Mouse (Mus musculus) midbrain, embryonic 12.5 days (tissue): ENCODE results near the gene Scnn1a. TPM values are rescaled to one million over a fixed set of nuclear protein-coding genes. Genes with fewer than 3 reads are reported as not detected.
"Not testable (repeated sequence)": the region's sequence is repeated elsewhere in the genome, so short reads cannot be mapped to it uniquely, and the experiment has no call there.

Experiments used
- ATAC-seq: fragments of 200-750 bp; cut with Nextera tagmentation; 2 replicates; pipeline ENCODE4 v1.8.0; 2017; ENCODE audit warnings: low read depth, moderate TSS enrichment, moderate library complexity; ENCODE audit not compliant: low FRiP score
- H3K27ac ChIP-seq: fragments of 300-500 bp; sonication (generic); replicated peaks from 2 replicates; pipeline ENCODE4 v1.5.1; 2016; ENCODE audit warnings: mild to moderate bottlenecking
- H3K27me3 ChIP-seq: fragments of 300-500 bp; sonication (generic); 2 replicates; pipeline ENCODE4 v1.6.1; 2016; ENCODE audit warnings: mild to moderate bottlenecking
- H3K36me3 ChIP-seq: fragments of 300-500 bp; sonication (generic); 2 replicates; pipeline ENCODE4 v1.6.1; 2016
- H3K4me1 ChIP-seq: fragments of 300-500 bp; sonication (generic); 2 replicates; pipeline ENCODE4 v1.6.1; 2016
- H3K4me2 ChIP-seq: fragments of 300-500 bp; sonication (generic); replicated peaks from 2 replicates; pipeline ENCODE4 v1.6.1; 2016; ENCODE audit warnings: mild to moderate bottlenecking, moderate library complexity
- H3K4me3 ChIP-seq: fragments of 300-500 bp; sonication (generic); 2 replicates; pipeline ENCODE4 v1.5.1; 2016; ENCODE audit warnings: mild to moderate bottlenecking
- H3K9ac ChIP-seq: fragments of 300-500 bp; sonication (generic); replicated peaks from 2 replicates; pipeline ENCODE4 v1.6.1; 2016; ENCODE audit warnings: mild to moderate bottlenecking, moderate library complexity
- H3K9me3 ChIP-seq: fragments of 300-500 bp; sonication (generic); 2 replicates; pipeline ENCODE4 v1.6.1; 2016; ENCODE audit warnings: mild to moderate bottlenecking
- WGBS: fragments of 180-500 bp; shearing (Covaris S2); methylation state at CpG from one replicate; pipeline ENCODE4 v1.1.7; 2016; 5-methylcytosine and 5-hydroxymethylcytosine counted together
- polyA plus RNA-seq: library from polyadenylated mRNA; unstranded; fragments of >200 nt; fragmentation: Nextera tagmentation; extraction: Ambion mirVana; gene quantifications from 2 replicates; pipeline ENCODE4 v1.2.1, GENCODE M21; 2016

Gene Scnn1a
- 0.41 and 0.43 TPM in 2 replicates for polyA plus RNA-seq

GRCm38 (mm10) chr6:125320323-125320722 lies at the start of gene Scnn1a:
TSS of gene Scnn1a (plus strand) at chr6:125320659.
- H3K4me3 ChIP-seq, result no peak within 1 kb of the TSS
- H3K36me3 ChIP-seq, result no peaks in the 10 kb centered on the region
- peaks cover 62% of the 10 kb centered on the region for H3K27me3 ChIP-seq
- ATAC-seq, result no peak
- H3K9ac ChIP-seq, result no peak within 1 kb of the TSS
- H3K4me1 ChIP-seq, result peaks cover 6% of the 10 kb centered on the region; the same call in 1 of the 2 replicates
- no peak within 1 kb of the TSS for H3K4me2 ChIP-seq
- H3K9me3 ChIP-seq, result no peaks in the 10 kb centered on the region
- no peak within 1 kb of the TSS for H3K27ac ChIP-seq
- 71% methylated on average over 1 of the region's 1 CpGs for WGBS

GRCm38 (mm10) chr6:125271455-125272227 lies 48.8 kb upstream of the Scnn1a start:
- H3K4me1 ChIP-seq, result no peaks in the 10 kb centered on the region
- no peaks in the 10 kb centered on the region for H3K36me3 ChIP-seq
- H3K27ac ChIP-seq, result no peak overlapping the region
- peaks cover 18% of the 10 kb centered on the region; the same call in 1 of the 2 replicates for H3K27me3 ChIP-seq
- no peak overlapping the region for H3K9ac ChIP-seq
- H3K4me3 ChIP-seq, result no peak overlapping the region
- no peaks in the 10 kb centered on the region for H3K9me3 ChIP-seq
- WGBS, result 19% methylated on average over 17 of the region's 17 CpGs
- ATAC-seq, result peak; percentile 89
- peak overlapping the region; percentile 33 for H3K4me2 ChIP-seq

DNA sequence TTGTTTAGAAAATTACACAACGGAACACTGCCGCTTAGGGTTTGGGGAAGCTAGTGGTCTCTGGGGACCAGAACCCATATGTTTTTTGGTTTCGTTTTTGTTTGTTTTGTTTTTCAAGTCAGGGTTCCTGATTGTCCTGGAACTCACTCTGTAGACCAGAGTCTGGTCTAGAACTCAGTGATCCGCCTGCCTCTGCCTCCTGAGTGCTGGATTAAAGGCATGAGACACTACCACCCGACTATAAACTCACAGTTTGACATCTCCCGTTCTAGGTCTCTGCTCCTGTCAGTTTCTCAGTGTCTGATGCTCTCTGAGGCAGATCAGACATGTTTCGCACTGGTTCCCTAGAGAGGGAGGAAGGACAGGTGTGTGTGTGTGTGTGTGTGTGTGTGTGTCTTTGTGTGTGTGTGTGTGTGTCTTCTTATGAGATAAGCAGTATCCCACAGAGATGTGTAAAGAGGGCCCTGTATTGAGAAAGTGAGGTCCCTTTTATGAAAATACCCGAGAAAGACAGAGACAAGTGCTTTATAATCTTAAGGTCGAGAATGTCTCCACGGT lies 48.2 kb upstream of the Scnn1a start:
- ATAC-seq, result no peak
- Histone ChIP-seq H3K9ac (no peak overlapping the region), H3K27ac (no peak overlapping the region), H3K4me3 (no peak overlapping the region), H3K9me3 (no peaks in the 10 kb centered on the region), H3K36me3 (no peaks in the 10 kb centered on the region), H3K27me3 (peaks cover 18% of the 10 kb centered on the region; the same call in 1 of the 2 replicates), H3K4me1 (no peaks in the 10 kb centered on the region), H3K4me2 (no peak overlapping the region)
- 76% methylated on average over 10 of the region's 10 CpGs for WGBS

DNA sequence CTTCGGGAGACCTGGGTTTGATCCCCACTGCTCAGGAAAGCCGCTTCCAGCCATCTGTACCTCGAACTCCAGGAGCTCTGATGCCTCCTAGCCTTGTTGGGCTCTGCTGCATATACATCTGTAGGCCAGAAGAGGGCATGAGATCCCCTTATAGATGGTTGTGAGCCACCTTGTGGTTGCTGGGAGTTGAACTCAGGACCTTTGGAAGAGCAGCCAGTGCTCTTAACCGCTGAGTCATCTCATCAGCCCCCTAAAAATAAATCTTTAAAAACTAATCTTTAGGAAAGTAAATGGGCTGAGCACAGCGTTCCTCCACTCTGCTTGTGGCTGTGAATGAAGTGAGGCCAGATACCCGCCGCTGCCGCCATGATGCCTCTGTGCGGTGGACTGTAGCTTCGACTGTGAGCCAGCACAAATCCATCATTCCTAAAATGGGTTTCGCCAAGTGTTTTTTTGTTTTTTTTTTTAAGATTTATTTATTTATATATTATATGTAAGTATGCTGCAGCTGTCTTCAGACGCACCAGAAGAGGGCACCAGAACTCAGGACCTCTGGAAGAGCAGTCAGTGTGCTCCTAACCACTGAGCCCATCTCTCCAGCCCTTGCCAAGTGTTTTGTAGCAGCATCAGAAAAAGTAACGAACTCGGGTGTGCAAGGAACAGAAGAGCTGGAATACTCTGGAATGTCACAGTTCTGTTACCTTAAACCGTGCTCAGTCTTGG lies 45.5 kb upstream of the Scnn1a start:
- Histone ChIP-seq H3K27me3 (peaks cover 18% of the 10 kb centered on the region; the same call in 1 of the 2 replicates), H3K4me2 (no peak overlapping the region), H3K4me1 (no peaks in the 10 kb centered on the region), H3K36me3 (no peaks in the 10 kb centered on the region), H3K9ac (no peak overlapping the region), H3K4me3 (no peak overlapping the region), H3K9me3 (no peaks in the 10 kb centered on the region), H3K27ac (no peak overlapping the region)
- no peak for ATAC-seq
- WGBS, result 64% methylated on average over 15 of the region's 15 CpGs

DNA sequence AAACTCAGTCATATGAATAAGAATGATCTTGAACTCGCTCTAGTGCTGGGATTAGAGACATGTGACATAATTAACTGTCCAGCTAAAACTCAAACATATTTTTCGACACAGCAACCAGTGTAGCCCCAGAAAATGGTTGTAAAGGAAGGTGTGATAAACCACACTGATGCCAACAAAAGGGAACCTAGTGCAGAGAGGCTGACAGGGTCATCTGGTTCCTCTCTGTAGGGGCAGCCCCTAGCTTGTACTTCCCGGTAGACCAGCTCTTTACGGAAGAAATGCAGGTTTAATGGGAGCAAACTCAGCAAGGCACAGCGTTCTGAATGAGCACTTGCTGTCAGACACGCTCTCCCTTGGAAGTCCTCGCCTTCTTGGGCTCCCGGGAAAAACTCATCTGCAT lies 40.7 kb upstream of the Scnn1a start:
- Histone ChIP-seq H3K9me3 (peaks cover 2% of the 10 kb centered on the region; the same call in 1 of the 2 replicates), H3K27me3 (no peaks in the 10 kb centered on the region), H3K4me1 (no peaks in the 10 kb centered on the region), H3K4me3 (no peak overlapping the region), H3K27ac (no peak overlapping the region), H3K36me3 (no peaks in the 10 kb centered on the region), H3K9ac (no peak overlapping the region), H3K4me2 (no peak overlapping the region)
- ATAC-seq, result no peak
- WGBS, result 63% methylated on average over 8 of the region's 8 CpGs

- not testable (repeated sequence) for H3K9me3 ChIP-seq, H3K36me3 ChIP-seq, H3K4me2 ChIP-seq, H3K4me3 ChIP-seq, H3K27ac ChIP-seq, H3K27me3 ChIP-seq, H3K9ac ChIP-seq, H3K4me1 ChIP-seq, ATAC-seq
- WGBS, result 95% methylated on average over 13 of the region's 13 CpGs
Observed at GRCm38 (mm10) chr6:125282721-125283120, 37.7 kb upstream of the Scnn1a start.

DNA sequence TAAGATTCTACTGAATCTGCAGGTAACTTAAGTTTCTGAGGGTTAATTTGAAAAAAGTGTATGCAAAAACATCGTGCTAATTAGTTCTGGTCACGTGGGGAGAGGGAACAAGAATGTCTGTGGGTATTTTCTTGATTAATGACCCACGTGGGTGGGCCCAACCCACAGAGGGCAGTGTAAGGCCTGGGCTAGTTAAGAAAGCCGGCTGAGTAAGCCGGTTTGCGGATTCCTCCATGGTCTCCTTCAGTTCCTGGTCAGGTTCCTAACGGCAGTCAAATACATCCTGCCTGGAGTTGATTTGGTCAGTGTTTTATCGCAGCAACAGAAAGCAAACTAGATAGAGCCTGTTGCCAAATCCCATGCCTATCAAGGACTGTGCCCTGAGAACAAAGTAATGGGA lies 36.2 kb upstream of the Scnn1a start:
- peaks cover 3% of the 10 kb centered on the region; the same call in 1 of the 2 replicates for H3K9me3 ChIP-seq
- H3K27ac ChIP-seq, result no peak overlapping the region
- H3K9ac ChIP-seq, result no peak overlapping the region
- no peaks in the 10 kb centered on the region for H3K4me1 ChIP-seq
- H3K36me3 ChIP-seq, result no peaks in the 10 kb centered on the region
- ATAC-seq, result no peak
- no peaks in the 10 kb centered on the region; the same call in 1 of the 2 replicates for H3K27me3 ChIP-seq
- no peak overlapping the region for H3K4me3 ChIP-seq
- H3K4me2 ChIP-seq, result no peak overlapping the region
- WGBS, result 72% methylated on average over 8 of the region's 8 CpGs

DNA sequence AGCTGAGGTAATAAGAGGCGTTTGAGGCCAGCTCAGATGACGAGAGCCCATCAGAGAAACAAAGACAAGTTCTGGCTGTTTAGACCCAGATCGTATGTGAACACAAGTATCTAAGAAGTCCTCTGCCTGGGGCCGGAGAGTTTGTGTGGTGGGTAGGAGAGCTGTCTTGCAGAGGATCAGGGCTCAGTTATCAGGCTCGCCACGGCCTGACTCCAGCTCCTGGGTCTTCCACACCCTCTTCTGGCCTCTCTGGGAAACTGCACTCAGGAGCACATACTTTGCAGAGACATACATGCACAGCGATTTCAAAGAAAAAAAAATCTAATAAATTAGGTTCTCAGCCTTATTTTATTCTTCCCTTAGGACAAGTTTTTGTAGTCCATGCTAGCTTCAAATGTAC lies 35.7 kb upstream of the Scnn1a start:
- no peak overlapping the region for H3K4me3 ChIP-seq
- H3K4me1 ChIP-seq, result no peaks in the 10 kb centered on the region
- WGBS, result 90% methylated on average over 7 of the region's 7 CpGs
- H3K36me3 ChIP-seq, result no peaks in the 10 kb centered on the region
- no peaks in the 10 kb centered on the region; the same call in 1 of the 2 replicates for H3K27me3 ChIP-seq
- no peak overlapping the region for H3K9ac ChIP-seq
- H3K9me3 ChIP-seq, result peaks cover 3% of the 10 kb centered on the region; the same call in 1 of the 2 replicates
- ATAC-seq, result no peak
- no peak overlapping the region for H3K4me2 ChIP-seq
- no peak overlapping the region for H3K27ac ChIP-seq

- no peak for ATAC-seq
- Histone ChIP-seq H3K4me3 (no peak within 1 kb of the TSS), H3K9me3 (peaks cover 3% of the 10 kb centered on the region; the same call in 1 of the 2 replicates), H3K27me3 (no peaks in the 10 kb centered on the region; the same call in 1 of the 2 replicates), H3K4me2 (no peak within 1 kb of the TSS), H3K9ac (no peak within 1 kb of the TSS), H3K4me1 (no peaks in the 10 kb centered on the region), H3K27ac (no peak within 1 kb of the TSS), H3K36me3 (no peaks in the 10 kb centered on the region)
- WGBS, result 93% methylated on average over 22 of the region's 22 CpGs
Observed at GRCm38 (mm10) chr6:125285890-125286289, 34.6 kb upstream of the Scnn1a start, which contains the start of gene Tuba3a. TSS of gene Tuba3a (minus strand) at chr6:125286042.

GRCm38 (mm10) chr6:125286944-125287343 lies 33.5 kb upstream of the Scnn1a start:
- no peak overlapping the region for H3K9ac ChIP-seq
- no peak for ATAC-seq
- no peaks in the 10 kb centered on the region for H3K36me3 ChIP-seq
- no peaks in the 10 kb centered on the region; the same call in 1 of the 2 replicates for H3K27me3 ChIP-seq
- H3K4me2 ChIP-seq, result no peak overlapping the region
- peaks cover 3% of the 10 kb centered on the region; the same call in 1 of the 2 replicates for H3K9me3 ChIP-seq
- no peak overlapping the region for H3K27ac ChIP-seq
- H3K4me1 ChIP-seq, result no peaks in the 10 kb centered on the region
- H3K4me3 ChIP-seq, result no peak overlapping the region
- 91% methylated on average over 4 of the region's 4 CpGs for WGBS

GRCm38 (mm10) chr6:125288730-125289129 lies 31.7 kb upstream of the Scnn1a start:
- WGBS, result 86% methylated on average over 5 of the region's 5 CpGs
- Histone ChIP-seq H3K4me1 (no peaks in the 10 kb centered on the region), H3K36me3 (no peaks in the 10 kb centered on the region), H3K4me3 (no peak overlapping the region), H3K9me3 (peaks cover 3% of the 10 kb centered on the region; the same call in 1 of the 2 replicates), H3K4me2 (no peak overlapping the region), H3K9ac (no peak overlapping the region), H3K27me3 (no peaks in the 10 kb centered on the region; the same call in 1 of the 2 replicates), H3K27ac (no peak overlapping the region)
- ATAC-seq, result no peak

GRCm38 (mm10) chr6:125291329-125291728 lies 29.1 kb upstream of the Scnn1a start:
- Histone ChIP-seq H3K27ac (no peak overlapping the region), H3K4me2 (no peak overlapping the region), H3K4me3 (no peak overlapping the region), H3K36me3 (no peaks in the 10 kb centered on the region), H3K4me1 (no peaks in the 10 kb centered on the region), H3K27me3 (no peaks in the 10 kb centered on the region; the same call in 1 of the 2 replicates), H3K9ac (no peak overlapping the region), H3K9me3 (no peaks in the 10 kb centered on the region)
- WGBS, result 83% methylated on average over 4 of the region's 4 CpGs
- no peak for ATAC-seq
